Mouse (Mus musculus) megakaryocyte, embryonic 14.5 days (primary cell): ENCODE measurements around the gene Cacng4.

Experiments
- FLI1 ChIP-seq: IDR thresholded peaks from 2 replicates; pipeline ENCODE4 v1.6.1; 2012; ENCODE audit warnings: low read length, inconsistent platforms, mixed read lengths
- GATA1 ChIP-seq: IDR thresholded peaks from 3 replicates; pipeline ENCODE4 v1.6.1; 2012; ENCODE audit warnings: mixed read lengths, low read length, inconsistent platforms, borderline replicate concordance

DNA sequence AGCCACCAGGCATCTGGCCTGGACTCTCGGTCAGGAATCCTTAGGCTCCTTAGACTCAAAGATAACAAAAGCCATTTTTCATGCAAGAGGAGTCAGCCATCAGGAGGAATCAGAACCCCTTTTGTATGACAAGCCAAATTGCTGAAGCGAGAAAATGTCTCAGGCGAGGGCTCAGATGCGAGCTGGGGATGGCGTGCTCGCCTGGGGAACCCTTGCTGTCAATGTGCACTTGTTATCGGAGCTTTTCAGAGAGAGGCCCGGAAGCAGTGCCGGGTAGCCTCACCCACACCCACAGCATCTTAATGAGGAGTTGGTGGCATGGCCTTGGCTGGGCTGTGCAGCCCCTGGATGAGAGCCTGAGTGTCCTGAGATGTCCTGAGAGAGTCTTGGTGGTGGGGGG is 15.5 kb downstream of the Cacng4 start:
- TF ChIP-seq GATA1 (no peak), FLI1 (no peak)
